Mouse (Mus musculus): ENCODE results near the gene Slc35f1.

The Slc35f1 gene

DNA sequence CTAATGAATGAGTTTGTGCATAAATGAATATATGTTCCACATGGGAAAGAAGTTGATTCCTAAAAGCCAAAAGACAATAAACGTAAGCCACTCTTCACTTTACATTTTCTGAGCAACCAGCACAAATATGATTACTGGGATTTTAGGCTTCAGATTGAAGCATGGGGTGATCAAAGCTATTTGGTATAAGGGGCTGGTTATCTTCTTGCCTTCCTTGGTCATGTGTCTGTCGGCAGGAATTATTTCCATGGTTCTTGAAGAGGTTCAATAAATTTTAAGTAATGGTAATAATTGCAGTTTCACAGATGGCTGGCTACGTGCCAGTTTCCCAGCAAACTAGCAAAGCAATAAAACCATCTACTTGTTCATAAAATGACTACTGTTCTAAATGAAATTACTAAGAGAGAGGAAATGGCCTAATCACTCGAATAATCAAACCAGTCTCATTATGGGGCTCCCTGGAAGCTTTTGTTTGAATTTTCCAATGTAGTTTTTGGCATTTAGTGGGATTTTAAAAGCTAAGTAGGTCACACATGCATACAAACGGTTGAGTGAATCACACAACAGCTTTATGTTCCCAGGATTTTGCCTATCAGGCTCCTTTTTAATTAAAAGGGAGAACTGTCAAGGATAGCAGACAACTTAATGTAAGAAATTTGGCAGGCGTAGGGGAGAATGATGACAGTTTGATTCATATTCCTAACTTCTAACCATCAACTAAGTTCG is 425.5 kb downstream of the Slc35f1 start:
- peak; percentile 59 for DNase-seq

DNA sequence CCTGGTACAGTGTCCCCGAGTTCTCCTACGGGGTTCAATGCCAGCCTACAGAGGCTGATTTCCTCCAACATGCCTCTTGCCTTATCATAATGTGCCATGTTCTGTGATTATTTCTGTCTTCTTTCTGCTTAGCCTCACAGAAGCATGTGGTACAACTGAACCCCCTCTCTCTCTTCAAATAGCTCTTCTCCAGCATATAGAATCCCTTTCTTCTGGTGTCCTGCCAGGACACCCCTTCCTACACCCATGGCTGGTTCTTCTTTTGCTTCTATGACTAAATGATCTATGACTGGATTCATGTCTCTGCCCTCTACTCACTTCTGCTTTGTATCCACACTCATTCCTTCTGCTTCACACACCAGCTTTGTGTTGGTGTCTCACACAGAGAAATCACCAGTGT is 430.3 kb downstream of the Slc35f1 start:
- DNase-seq = no peak

DNA sequence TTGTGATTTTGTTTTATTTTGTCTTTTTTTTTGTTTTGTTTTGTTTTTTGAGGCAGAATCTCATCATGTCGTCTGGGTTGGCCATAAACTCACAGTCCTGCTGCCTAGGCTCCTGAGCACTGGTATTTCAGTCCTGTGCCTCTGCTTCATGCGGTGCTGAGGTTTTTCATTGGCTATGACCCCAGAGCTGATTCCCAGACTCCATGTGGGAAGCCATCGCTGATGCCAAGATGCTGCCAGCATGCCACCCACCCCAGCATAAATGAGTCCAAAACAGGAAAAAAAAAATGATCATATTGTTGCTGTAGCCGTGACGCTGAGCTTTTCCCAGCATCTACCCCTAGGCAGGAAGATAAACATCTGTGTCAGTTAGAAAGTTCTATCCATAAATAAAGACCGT is 434.0 kb downstream of the Slc35f1 start:
- no peak for DNase-seq

DNA sequence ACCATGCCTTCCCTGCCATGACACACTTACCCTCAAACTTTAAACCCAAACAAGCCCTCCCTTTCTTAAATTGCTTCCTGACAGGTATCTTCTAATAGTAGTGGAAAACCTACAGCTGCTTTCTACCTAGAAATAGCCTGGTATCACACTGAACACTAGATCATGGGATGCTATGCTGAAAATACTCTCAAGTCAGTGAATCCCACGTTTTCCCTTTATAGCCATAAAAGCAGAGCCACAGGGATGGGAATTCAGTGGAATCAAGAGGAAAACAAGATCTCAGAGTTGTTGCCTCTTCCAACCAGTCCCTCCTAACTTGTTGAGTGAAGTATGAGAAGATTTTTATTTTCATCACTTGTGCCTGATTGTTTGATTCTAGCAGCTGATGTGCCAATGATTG is 442.4 kb downstream of the Slc35f1 start:
- DNase-seq = no peak

DNA sequence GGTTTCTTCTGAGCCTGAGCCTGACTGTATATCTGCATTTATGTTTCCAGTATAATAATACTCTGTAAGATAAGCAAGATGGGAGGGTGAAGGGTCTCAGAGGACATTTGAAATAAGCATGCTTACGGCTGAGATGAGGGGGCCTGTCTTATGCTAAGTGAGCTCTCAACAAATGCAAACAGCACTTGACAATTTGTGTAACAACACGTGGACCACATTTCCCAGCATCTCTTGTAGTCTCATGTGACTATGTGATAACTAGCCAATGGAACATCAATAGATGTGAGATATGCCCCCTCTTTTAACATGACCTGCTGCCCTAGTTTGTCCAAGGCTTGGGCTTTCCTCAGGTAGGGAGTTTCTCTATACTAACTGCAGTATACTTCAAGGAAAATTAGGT is 460.0 kb downstream of the Slc35f1 start:
- DNase-seq = no peak

DNA sequence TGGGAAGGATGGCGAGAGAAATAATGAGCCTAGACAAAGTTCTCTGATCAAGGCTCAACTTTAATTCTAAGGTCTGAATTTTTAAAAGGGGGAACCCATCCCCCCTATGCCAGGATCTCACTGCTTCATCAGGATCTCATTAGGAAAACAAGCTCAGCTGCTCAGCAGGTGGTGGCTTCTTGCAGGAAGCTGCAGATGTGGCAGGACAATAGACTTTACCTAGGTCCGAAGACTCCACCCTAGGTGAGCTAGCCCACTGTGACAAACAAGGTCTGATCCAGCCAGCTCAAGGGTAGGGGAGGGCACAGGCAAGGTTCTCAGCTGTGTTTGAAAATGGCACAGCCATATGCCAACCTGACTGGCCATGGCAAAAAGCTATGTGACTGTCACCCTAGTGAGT is 460.6 kb downstream of the Slc35f1 start:
- DNase-seq = no peak

DNA sequence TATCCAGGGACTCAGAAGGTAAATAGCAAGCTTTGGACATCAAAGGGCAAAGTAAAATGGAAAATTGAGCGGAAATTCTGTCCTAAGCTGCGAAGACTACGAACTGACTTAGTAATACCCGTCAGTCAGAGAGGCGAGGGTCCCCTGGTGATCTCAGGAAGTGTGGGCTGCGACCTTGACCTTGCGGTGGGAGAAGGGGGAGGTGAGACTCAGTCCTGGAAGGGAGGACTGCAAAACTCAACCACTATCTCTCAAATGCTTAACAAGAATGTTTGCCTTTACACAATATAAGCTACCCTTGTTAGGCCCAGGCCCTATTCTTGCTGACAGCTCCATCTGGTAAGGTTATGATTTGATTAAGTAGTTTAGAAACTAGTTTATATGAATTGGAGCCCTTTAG is 466.0 kb downstream of the Slc35f1 start:
- DNase-seq = no peak

DNA sequence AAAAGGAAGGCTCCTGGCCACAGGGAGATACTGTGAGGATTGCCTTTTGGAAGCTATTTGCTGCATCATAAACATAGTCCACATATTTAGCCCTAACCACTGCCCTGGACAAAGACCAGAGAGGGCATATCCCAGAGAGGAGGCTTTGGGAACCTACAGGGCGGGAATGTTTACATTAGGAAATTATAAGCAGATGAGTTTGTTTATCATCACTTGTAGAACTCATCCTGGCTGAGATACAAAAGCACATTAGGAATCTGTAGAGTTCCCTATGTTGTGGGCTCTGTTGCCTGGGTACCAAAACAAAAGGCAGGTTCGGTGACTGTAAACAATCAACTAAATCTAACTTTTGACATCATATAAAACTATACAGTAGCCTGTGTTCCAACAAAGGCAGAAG is 467.4 kb downstream of the Slc35f1 start:
- DNase-seq = no peak

Data from right cerebral cortex, postnatal 4 days (tissue).